Mouse (Mus musculus): Measurements from ENCODE around the gene Scn4a.
"Not testable (repeated sequence)": the region's sequence is repeated elsewhere in the genome, so short reads cannot be mapped to it uniquely, and the experiment has no call there.

The Scn4a gene

DNA sequence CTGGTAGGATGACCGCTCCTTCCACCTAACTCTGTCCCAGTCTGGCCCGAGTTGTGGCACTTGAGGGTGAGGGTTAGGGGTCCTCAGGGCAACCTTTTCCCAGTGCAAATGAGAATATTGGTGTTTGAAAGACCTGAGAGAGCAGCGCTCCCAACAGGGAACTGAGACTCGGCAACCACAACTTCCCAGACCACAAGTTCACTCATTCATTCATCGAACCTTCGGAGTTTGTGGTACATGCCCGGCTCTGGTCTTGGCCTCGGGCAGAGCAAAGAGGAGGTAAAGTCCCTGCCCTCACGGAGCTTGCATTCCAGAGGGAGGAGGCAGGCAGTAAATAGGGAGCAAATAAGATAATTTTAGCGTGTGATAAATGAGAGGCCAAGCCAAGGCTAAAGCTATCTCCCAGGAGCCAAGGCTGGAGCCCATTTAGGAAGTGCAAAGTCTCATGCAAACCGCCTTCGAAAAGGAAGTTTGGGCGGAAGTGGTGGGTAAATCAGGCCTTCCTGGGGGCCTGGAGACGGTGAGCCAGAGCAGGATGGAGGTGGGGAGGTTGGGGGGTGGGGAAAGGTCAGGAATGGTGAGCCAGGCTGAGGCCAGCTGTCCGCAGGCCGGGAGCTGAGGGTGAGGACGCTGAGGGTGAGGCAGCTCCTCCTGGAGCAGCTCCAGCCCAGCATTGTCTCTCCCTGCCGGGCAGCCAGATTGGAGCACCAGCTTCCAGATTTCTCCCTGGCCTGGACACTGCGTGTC is 2.5 kb upstream of the Scn4a start:
- peak; percentile 79 for DNase-seq

DNA sequence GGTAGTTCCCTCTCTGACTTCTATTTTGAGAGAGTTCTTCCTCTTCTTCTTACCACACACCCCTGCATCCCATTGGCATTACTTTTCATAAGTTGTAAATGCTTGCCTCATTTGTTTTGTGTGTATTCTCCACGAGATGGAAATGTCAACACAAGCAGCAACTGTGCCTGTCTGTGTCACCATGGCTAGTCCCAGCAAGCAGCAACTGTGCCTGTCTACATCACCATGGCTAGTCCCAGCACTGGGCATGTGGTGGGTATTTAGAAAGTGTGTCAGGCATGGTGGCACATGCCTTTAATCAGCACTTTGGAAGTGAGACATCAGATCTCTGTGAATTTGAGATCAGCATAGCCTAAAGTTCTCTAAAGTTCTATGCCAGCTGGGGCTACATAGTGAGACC is 1.1 kb upstream of the Scn4a start:
- no peak for DNase-seq

DNA sequence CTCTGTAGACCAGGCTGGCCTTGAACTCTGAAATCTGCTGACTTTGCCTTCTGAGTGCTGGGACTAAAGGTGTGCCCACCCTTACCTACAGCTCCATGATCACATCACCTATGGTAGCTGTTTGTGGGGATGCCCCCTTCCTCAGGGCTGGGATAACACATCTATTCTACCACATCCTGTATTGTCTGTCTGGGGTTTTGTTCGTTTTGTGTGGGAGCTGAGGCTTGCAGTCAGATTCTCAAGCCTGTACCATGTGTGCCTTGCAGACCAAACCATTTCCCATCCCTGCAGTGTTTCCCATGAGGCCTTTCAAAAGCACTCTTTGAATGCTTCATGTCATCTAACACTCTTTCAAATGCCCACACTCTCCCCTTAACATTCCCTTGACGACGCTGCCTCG is 1.1 kb downstream of the Scn4a start:
- no peak for DNase-seq

DNA sequence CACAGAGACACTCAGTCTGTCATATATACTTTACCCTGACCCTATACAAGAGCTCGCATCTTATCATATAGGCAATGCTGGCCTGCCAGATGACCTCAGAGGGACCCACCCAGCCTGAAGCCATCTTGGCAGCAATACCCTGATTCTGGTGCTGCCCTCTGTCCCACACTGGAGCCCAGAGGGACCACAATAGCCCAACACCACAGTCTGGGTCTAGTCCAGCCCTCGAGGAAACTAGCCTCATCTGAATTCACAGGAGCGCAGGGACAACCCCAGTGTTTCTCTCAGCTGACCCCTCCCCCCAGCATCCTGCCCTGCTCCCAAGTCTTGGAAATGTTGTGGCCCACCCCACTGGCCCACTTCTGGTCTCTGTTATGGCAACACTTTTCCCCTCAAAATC is 1.8 kb downstream of the Scn4a start:
- DNase-seq = no peak

DNA sequence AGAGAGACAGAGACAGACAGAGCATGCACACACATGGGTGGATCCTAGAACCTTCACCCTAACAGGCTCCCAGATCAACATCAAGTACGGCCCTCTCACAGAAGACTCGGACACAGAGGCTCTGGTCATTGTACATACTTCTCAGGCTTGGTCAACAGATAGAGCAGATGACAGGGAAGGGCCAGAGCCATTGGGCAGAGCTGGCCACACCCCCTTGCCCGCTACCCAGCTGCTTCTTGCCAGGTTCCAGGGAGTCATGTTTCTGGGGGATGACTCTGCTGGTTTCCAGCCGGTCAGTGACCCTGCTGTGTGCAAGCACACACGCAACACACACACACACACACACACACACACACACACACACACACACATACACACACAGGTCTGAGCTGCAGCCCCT is 2.2 kb downstream of the Scn4a start:
- no peak for DNase-seq

DNA sequence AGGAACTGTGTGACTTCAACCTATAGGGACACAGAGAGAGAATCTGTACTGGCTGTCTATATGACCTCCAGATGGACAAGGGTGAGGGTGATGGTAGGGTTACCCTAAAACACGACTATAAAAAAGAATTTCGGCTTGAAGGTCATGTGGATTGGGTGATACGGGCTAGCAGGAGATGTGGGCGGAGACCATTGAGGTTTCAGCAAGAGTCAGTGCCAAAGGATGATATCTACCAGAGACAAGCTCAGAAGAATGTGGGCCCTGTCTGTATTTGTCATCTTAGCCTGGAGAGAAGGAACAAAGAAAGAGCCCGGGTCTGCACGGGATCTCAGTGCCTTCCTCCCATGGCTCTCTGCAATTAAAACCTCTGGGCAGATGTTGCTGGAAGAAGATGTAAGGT is 3.3 kb downstream of the Scn4a start:
- DNase-seq = no peak

DNA sequence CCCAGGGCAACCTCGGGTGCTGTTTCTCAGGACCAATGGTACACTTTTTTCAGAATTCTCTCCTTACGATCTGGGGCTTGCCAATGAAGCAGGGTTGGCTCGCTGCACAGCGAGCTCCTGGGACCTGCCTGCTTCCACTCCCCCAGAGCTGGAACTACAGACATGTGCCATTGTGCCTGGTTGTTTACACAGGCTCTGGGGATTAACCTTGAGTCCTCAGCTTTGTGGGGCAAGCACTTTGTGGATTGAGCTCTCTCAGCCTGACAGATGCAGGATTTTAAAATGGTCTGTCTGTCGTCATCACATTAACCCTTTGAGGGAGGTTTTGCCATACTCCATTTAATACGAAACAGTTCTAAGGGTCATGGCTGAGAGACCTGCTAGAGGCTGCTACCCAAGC is 8.2 kb downstream of the Scn4a start:
- DNase-seq = no peak

DNA sequence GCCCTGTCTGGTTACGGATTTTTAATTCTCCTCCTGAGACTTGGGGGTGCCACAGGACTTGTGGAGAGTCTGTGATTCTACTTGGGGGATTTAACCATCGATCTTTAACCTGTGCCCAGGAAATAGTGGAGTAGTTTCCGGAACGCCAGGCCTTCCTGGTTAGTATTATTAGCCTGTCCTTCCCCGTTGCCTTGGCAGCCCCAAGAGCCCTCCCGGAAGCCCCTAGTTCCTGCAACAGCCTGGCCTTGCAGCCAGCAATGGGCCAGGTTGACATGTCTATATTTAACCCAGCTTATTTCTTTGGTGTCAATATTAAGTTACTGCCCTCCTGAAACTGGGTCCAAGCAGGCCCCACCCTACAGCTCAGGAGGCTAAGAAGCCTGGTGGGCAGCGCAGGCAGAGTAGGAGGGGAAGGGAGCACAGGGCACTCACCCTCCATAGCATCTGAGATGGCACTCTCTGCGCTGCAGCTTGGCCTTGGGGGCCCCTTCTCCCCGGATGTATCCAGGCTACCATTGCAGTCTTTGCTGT is 12.0 kb downstream of the Scn4a start:
- DNase-seq = no peak

DNA sequence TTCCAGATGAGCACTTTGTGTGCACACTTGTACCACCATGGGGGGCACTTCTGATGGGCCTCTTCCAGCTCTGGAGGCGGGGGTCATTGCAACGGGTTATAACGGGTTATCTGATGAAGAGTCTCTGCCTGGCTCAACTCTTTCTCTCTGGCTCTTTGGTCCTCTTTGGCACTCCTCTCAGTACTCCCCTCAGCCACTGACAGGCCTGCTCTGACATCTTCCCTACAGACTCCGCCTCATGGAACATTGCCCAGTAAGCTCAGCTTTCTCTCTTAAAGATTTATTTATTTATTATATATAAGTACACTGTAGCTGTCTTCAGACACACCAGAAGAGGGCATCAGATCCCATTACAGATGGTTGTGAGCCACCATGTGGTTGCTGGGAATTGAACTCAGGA is 13.8 kb downstream of the Scn4a start:
- DNase-seq = not testable (repeated sequence)

DNA sequence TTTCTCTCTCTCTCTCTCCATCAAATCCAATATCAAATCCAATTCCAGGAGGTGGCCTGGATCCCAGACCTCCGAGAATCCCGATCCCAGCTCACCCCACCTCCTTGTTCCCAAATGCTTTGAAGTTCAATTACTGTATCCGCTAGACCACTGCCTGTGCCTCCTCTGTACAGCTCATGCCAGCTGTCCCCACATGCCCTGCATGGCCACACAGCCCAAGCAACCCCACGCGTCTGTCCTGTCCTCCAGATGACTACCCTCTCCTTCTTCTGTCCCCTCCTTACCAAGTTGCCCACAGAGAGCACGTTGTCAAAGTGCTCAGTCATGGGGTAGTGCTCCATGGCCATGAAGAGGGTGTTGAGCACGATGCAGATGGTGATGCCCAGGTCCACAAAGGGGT is 14.2 kb downstream of the Scn4a start:
- DNase-seq = no peak

DNA sequence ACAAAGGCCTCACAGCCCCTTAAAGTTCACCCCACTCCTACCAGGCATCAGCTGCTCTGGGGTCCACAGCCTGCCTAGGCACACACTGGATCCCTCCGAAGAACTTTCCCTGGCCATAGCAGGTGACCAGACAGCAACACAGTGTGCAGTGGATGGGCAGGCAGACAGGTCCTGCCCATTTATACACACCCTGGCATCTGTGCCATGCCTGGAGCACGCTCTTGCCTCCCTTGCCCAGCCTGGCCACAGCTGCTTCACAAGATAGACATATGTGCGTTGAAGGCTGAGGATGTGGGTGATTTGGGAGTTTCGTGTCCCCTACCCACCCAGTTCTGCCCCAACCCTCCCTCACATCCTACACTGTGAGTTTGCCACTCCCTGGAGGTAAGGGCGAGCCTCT is 15.1 kb downstream of the Scn4a start:
- DNase-seq = no peak

DNA sequence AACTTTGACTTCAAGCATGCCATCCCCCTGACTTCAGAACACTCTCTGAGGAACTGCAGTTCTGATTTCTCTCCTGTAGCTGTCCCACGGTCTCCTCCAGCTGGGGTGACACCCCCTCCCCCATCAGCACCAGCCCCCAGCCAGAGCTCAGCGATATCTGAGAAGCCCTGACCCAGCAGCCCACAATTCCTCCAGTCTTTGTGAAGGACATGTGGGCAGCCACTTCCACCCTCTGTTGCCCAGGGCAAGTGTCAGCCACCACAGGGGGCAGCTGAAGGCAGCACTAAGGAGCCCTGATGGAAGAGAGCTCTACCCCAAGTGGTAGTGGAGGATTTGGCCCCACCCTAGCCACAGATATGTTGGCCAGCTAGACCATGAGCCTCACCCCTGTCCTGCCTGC is 19.0 kb downstream of the Scn4a start:
- no peak for DNase-seq

DNA sequence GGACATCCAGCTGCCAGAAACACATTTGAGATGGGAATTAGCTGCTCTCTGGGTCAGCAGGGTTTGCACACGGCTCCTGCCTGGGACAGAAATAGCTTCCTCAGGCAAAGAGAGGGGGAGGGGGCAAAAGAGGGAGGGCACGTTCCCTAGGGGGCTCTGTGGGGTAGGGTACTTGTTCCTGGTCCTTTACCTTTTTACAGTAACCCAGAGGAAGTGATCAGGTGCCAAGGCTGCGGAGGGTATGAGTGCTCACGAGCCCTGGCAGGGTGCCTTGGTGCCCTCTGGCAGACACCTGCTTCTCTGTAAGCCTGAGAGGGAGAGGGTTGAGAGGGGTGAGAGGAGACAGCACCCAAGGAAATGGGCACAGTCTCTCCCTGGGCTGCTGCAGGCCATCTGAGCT is 20.6 kb downstream of the Scn4a start:
- DNase-seq = peak; percentile 30

DNA sequence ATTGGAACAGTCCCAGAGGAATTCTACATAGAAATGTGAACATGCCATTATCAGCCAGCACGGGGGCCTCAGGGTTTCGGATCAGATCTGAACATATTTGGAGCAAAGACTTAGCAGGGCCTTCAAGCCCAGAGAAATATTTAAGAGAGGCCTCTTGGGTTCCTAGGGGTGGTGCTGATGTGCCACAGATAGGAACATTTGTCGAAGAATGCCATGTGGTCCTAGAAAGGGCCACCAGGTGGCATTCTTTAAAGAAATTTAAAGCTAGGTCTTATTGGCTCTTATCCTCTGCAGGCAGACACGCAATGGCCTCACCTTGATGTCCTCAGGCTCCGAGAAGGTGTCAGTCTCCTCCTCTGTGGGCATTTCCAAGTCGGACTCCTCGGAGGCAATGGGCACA is 23.4 kb downstream of the Scn4a start:
- DNase-seq = peak; percentile 45

DNA sequence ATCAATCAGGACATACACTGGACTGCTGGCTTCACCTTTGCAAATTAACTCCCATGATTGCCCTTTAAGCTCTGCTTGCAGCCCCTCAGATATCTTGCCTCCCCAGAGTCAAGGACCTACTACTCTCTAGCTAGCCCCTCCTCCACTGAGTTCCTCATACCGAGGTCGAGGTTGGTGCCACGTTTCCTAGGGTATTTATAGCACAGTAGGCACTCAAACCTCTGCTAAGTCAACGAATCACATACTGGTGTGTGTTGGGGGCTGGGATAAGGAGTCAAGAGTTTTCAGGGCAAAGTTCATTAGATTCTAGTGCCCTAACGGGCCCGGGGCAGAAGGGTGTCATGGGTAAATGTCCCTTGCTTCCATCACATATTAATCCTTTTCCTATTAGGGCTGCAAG is 24.0 kb downstream of the Scn4a start:
- no peak for DNase-seq

DNA sequence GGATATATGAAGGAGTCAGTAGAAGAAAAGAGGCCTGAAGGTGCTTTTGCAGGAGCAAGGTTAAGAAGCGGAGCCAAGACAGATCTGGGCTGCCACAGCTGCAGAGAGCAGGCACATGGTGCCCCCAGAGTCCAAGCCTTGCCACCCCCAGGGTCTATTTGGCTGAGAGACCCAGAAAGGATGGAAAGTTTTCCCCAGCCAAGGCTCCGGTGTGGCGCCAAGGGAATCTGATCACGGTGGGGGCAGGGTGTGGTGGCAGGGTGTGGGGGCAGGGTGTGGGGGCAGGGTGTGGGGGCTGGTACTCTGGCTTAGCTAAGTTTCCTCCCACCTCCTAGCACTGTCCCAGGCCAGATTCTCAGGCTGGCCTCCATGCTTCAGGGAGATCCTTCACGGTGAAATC is 24.6 kb downstream of the Scn4a start:
- no peak for DNase-seq

DNA sequence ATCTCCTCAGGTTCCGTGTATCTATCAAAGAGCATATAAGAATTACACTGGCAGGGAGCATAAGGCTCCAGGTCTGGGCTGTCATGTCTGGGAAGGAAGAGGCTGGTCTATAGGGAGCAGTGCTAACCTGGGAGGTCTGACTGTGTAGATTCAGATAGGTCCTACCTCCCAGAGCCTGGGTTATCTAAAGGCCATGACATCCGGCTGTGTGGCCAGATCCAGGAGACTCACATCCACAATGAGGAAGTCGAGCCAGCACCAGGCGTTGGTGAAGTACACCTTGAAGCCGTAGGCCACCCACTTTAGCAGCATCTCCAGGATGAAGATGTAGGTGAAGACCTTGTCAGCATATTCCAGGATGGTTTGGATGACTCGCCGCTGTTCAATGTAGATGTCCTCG is 26.6 kb downstream of the Scn4a start:
- DNase-seq = no peak

DNA sequence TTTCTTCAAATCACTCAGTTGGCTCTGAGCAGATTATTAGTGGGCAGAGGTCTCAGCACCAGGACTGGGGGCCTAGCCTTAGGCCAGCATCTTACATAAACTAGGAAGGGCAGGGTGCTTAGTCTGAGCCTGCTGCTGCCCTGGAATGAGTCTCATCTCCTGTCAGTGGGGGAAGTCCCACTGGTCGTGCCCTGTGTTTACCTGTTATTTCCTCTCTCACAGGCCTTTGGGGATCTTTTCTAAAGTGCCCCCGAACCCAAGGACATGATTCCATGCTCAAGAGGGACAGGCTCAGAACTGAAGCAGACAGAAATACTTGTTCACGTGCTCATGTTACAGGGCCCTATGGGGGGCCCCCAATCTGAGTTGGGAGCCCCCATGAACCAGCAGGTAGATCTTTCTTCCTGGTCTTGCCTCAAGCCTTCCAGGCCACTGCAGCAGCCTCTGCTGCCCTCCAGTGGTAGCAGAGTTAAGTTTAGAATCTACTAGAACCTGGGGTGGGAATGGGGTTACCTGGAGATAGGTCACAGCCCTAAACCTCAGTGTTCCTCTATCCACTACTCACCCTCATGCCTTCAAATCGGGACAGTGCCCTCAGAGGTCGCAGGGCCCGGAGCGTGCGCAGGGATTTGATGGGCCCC is 27.4 kb downstream of the Scn4a start:
- peak; percentile 56 for DNase-seq

DNA sequence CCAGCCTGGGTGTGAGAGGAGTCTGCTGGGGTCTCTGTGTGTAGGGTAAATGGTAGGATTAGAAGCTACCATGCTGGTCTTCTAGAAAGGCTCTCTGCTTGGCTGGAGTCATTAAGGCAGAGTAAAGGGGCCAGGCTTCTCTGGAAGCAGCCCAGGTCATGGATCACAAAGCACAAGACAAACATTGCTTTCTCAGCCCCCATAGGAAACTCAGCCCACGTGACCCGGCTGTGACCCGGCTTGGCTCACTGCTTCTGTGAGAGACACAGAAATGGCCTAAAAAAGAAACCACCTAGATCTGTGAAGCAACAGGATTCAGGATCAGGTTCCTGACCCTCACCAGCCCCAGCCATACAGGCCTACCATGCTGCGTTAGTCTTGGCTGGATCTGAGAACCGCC is 28.2 kb downstream of the Scn4a start:
- DNase-seq = no peak

DNA sequence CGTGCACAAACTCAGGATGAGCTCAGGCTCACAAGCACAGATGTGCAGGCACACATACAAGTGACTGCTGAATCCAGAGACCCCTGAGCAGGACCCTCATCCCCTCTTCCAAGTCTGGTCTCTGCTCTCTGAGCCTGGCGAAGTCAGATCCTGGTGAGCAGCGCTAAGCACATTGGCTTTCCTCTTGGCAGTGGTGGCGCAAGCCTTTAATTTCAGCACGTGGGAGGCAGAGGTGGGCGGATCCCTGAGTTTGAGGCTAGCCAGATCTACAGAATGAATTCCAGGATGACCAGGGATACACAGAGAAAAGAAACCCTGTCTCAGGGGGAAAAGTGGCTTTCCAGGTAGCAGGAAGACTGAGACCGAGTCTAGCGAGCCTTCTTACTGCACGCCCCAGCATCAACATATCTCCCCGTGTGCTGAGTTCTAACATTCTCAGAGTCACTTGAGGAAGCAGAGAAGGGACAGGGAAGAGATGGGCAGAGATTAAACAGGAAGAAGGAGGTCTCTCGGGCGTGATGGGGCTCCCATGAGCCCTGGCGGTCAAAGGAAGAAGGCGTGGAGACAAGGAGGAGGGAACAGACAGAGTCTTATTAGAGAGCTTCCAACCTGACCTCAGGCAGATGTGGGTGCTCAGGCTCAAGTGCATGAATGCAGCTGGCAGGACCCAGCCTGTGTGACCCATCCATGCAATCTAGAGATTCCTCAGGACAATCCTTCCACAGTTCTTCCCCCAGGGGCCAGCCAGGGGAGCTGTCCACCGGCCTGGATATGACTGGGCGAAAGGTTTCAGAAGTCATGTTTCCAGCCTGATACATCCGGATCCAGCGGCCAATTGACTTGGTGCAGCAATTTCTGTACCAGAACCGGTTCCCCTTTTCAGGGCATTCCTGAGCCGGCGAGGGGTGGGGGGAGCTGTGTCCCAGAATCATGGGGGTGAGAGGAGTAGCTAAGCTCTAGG is 34.4 kb downstream of the Scn4a start:
- no peak for DNase-seq

DNA sequence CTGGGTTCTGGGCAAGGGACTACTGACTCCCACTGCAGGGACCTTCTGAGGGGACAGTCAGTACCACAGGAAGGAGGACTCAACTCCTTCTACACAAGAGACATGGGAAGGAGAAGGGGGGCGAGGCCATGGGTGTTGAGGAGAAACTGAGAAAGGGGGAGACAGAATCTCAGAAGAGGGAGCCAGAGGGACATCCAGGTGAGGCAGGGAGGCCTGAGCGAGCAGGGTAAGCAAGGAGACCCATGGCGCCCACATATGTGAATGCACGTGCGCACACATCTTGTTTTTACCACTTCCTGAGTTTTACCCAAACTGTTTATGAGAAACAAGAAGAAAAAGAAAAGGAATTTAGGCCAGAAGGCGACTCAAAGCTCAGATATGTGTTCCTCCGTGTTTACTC is 35.3 kb downstream of the Scn4a start:
- DNase-seq = no peak

DNA sequence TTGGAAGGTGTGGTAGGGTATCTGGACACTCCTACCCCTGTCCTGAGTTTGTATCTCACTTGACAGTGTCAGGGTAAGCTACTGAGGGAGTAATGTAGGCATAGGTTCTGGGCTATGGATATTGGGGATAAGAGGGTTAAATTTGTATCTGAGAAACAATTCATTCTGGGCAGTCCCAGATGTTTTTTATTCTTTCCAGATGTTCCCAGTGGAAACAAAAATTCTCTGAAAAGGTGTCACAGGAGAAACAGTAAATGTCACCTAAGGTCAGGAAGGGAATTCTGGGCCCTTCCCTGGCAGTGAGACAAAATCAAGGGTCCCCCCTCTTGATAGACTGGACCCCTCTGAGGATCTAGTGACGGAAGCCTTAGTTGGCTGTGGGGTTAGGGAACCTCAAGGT is 36.7 kb downstream of the Scn4a start:
- no peak for DNase-seq

DNA sequence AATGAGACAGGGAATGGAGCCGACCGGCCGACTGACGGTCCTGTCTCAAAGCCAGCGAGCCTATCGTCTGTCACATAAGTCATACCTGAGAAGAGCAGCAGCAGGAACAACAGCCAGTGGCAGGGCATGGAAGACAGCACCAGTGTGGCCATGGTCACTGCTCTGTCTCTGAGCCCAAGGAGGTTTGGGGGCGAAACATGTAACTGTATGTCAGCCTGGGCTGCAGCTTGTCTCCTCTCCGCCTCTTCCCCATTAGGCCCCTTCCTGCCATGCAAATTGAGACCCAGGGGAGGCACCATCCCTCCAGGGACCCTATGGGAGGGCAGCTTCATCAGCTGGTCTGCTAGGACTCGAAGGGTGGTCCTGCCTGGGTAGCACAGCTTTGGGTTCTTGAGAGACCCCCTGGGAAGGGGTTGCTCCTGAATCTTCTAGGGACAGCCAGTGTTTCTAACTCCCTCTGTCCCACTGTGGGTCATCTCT is 38.7 kb downstream of the Scn4a start, which contains the start of gene Cd79b:
Gene Cd79b, minus strand, starts transcription at position 430 of the 480 bp plus-strand sequence.
- DNase-seq = no peak

Measured in cerebellum, adult 9-11 months (tissue).